Mouse (Mus musculus) thymus, postnatal 25 days (tissue): ENCODE data around the gene Heatr5a.
A peak's percentile ranks its signal among the peaks of the same experiment; 100 is the strongest.

ENCODE experiments used
- DNase-seq: peaks from one replicate; pipeline ENCODE4 v3.0.0; 2022

Gene Heatr5a

GRCm38 (mm10) chr12:51971070-51971664 lies at the start of gene Heatr5a:
Heatr5a (minus strand) TSS chr12:51971321.
- peak; percentile 88 for DNase-seq

GRCm38 (mm10) chr12:52014494-52015029 lies 43.4 kb upstream of the Heatr5a start:
- DNase-seq, result no peak

GRCm38 (mm10) chr12:52014044-52014443 lies 42.9 kb upstream of the Heatr5a start:
- no peak for DNase-seq

GRCm38 (mm10) chr12:52013274-52013673 lies 42.2 kb upstream of the Heatr5a start:
- DNase-seq, result no peak

- no peak for DNase-seq
Measured at GRCm38 (mm10) chr12:52012159-52012558, 41.0 kb upstream of the Heatr5a start.

GRCm38 (mm10) chr12:52010630-52010961 lies 39.5 kb upstream of the Heatr5a start:
- DNase-seq, result no peak

- no peak for DNase-seq
Measured at GRCm38 (mm10) chr12:52009928-52010629, 39.0 kb upstream of the Heatr5a start.

- DNase-seq, result no peak
Measured at GRCm38 (mm10) chr12:52006633-52006994, 35.5 kb upstream of the Heatr5a start.

GRCm38 (mm10) chr12:52005877-52006632 lies 34.9 kb upstream of the Heatr5a start, which contains the start of gene Dtd2:
Dtd2 (minus strand) TSS chr12:52006501.
- DNase-seq, result peak; percentile 97

GRCm38 (mm10) chr12:52002746-52003145 lies 31.6 kb upstream of the Heatr5a start:
- no peak for DNase-seq

- peak; percentile 55 for DNase-seq
Measured at GRCm38 (mm10) chr12:52001544-52001943, 30.4 kb upstream of the Heatr5a start.

GRCm38 (mm10) chr12:51998366-51998932 lies 27.3 kb upstream of the Heatr5a start:
- DNase-seq, result no peak

- no peak for DNase-seq
Measured at GRCm38 (mm10) chr12:51995738-51996536, 24.8 kb upstream of the Heatr5a start.

- no peak for DNase-seq
Measured at GRCm38 (mm10) chr12:51990629-51991028, 19.5 kb upstream of the Heatr5a start.

- no peak for DNase-seq
Measured at GRCm38 (mm10) chr12:51988536-51988935, 17.4 kb upstream of the Heatr5a start.

- no peak for DNase-seq
Measured at GRCm38 (mm10) chr12:51985826-51986225, 14.7 kb upstream of the Heatr5a start.

- no peak for DNase-seq
Measured at GRCm38 (mm10) chr12:51985163-51985748, 14.1 kb upstream of the Heatr5a start.

GRCm38 (mm10) chr12:51983625-51984024 lies 12.5 kb upstream of the Heatr5a start:
- no peak for DNase-seq

GRCm38 (mm10) chr12:51976531-51976930 lies 5.4 kb upstream of the Heatr5a start:
- DNase-seq, result no peak

- DNase-seq, result no peak
Measured at GRCm38 (mm10) chr12:51974381-51974780, 3.3 kb upstream of the Heatr5a start.

GRCm38 (mm10) chr12:51972269-51973065 lies 1.3 kb upstream of the Heatr5a start:
- no peak for DNase-seq
